Mouse (Mus musculus) stomach, embryonic 14.5 days (tissue): ENCODE measurements around the gene Dcst1. TPM values are rescaled to one million over a fixed set of nuclear protein-coding genes. Genes with fewer than 3 reads are reported as not detected.

Experiments used
- ATAC-seq: fragments of 200-750 bp; cut with Nextera tagmentation; 2 replicates; pipeline ENCODE4 v1.8.0; 2017; ENCODE audit warnings: low read depth, moderate TSS enrichment; ENCODE audit not compliant: insufficient number of reproducible peaks, insufficient read depth, low FRiP score
- H3K27ac ChIP-seq: fragments of 300-500 bp; sonication (generic); 2 replicates; pipeline ENCODE4 v1.5.1; 2014; ENCODE audit warnings: mild to moderate bottlenecking, low read length, moderate library complexity, mixed read lengths
- H3K27me3 ChIP-seq: fragments of 300-500 bp; sonication (generic); 2 replicates; pipeline ENCODE4 v1.6.1; 2014; ENCODE audit warnings: low read length, control low read depth, mixed read lengths; ENCODE audit not compliant: control insufficient read depth, insufficient read depth
- H3K36me3 ChIP-seq: fragments of 300-500 bp; sonication (generic); 2 replicates; pipeline ENCODE4 v1.6.1; 2014; ENCODE audit warnings: mild to moderate bottlenecking, control low read depth, low read length, moderate library complexity, mixed read lengths; ENCODE audit not compliant: control insufficient read depth, insufficient read depth
- H3K4me1 ChIP-seq: fragments of 300-500 bp; sonication (generic); 2 replicates; pipeline ENCODE4 v1.6.1; 2014; ENCODE audit warnings: low read length, control low read depth, mixed read lengths; ENCODE audit not compliant: control insufficient read depth, insufficient read depth
- H3K4me2 ChIP-seq: fragments of 300-500 bp; sonication (generic); replicated peaks from 2 replicates; pipeline ENCODE4 v1.6.1; 2014; ENCODE audit warnings: low read depth, low read length, control low read depth
- H3K4me3 ChIP-seq: fragments of 300-500 bp; sonication (generic); 2 replicates; pipeline ENCODE4 v1.5.1; 2014; ENCODE audit warnings: low read depth, low read length, control low read depth
- H3K9ac ChIP-seq: fragments of 300-500 bp; sonication (generic); replicated peaks from 2 replicates; pipeline ENCODE4 v1.6.1; 2014; ENCODE audit warnings: low read depth, mild to moderate bottlenecking, control low read depth, low read length, moderate library complexity, mixed read lengths
- H3K9me3 ChIP-seq: fragments of 300-500 bp; sonication (generic); 2 replicates; pipeline ENCODE4 v1.6.1; 2016; ENCODE audit warnings: low read depth, low read length, control low read depth; ENCODE audit not compliant: control insufficient read depth
- WGBS: fragments of 180-500 bp; shearing (Covaris S2); extraction: QIAGEN DNeasy Blood & Tissue Kit; methylation state at CpG from one replicate; pipeline ENCODE4 v1.1.7; 2014; 5-methylcytosine and 5-hydroxymethylcytosine counted together
- polyA plus RNA-seq: library from polyadenylated mRNA; unstranded; fragments of >200 nt; fragmentation: Nextera tagmentation; extraction: Ambion mirVana; gene quantifications from 2 replicates; pipeline ENCODE4 v1.2.1, GENCODE M21; 2014

Gene Dcst1
- polyA plus RNA-seq, 1 experiment from 2014 or later = 0.55 TPM

- H3K4me3 ChIP-seq = no peak overlapping the region
- H3K4me1 ChIP-seq = peaks cover 33% of the 10 kb centered on the region
- peak overlapping the region; percentile 18; the same call in 1 of the 2 replicates for H3K27ac ChIP-seq
- H3K27me3 ChIP-seq = no peaks in the 10 kb centered on the region
- WGBS = 29% methylated on average over 11 of the region's 11 CpGs
- H3K9me3 ChIP-seq = no peaks in the 10 kb centered on the region
- H3K36me3 ChIP-seq = no peaks in the 10 kb centered on the region; the same call in 1 of the 2 replicates
- H3K9ac ChIP-seq = no peak overlapping the region
- ATAC-seq = no peak
- H3K4me2 ChIP-seq = no peak overlapping the region
Observed at GRCm38 (mm10) chr3:89385451-89385850, 20.4 kb upstream of the Dcst1 start.

DNA sequence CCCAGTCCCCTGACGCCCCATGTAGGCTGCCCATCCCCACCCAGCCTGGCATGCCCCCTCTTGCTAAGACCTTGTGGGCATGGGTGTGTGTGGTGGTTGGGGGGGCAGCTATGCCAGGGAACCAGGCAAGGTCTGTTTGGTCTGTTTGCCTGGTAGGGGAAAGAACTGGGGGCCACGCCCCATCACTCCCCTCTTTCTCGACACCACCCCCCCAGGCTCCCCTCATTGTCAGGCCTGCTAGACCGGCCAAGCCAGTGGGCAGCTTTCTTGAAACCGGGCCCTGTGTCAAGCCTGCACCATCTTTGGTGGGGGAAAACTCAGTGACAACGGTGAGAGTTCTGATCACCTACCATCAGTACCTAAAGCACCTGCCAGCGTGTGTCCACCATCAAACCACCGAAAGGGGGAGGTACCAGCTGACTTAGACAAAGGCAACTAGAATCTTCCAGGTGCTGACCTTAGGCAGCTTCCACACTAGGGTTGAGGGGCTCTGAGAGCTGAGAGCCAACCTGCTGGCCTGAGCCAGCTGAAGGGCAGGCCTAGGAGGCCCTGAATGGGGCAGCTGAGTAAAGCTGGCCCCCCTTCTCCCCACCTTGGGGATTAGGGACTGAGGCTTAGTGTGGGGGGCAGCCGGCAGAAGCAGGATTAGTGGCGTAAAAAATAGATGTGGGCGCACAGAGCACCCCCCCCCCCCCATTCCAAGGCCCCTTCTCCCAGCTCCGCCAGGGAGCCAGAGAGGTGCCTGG is 19.5 kb upstream of the Dcst1 start:
- Histone ChIP-seq H3K4me1 (peaks cover 30% of the 10 kb centered on the region), H3K9me3 (no peaks in the 10 kb centered on the region), H3K4me3 (no peak overlapping the region), H3K27ac (peak overlapping the region; percentile 18; the same call in 1 of the 2 replicates), H3K27me3 (no peaks in the 10 kb centered on the region), H3K36me3 (no peaks in the 10 kb centered on the region; the same call in 1 of the 2 replicates), H3K9ac (no peak overlapping the region), H3K4me2 (0 out of 2 replicates have a peak overlapping the region, but pooled peaks have one; percentile 10)
- no peak for ATAC-seq
- WGBS = 65% methylated on average over 12 of the region's 12 CpGs

GRCm38 (mm10) chr3:89383651-89384255 is 18.7 kb upstream of the Dcst1 start:
- H3K9me3 ChIP-seq = no peaks in the 10 kb centered on the region
- H3K36me3 ChIP-seq = no peaks in the 10 kb centered on the region; the same call in 1 of the 2 replicates
- no peaks in the 10 kb centered on the region for H3K27me3 ChIP-seq
- H3K4me3 ChIP-seq = no peak overlapping the region
- H3K4me2 ChIP-seq = no peak overlapping the region
- ATAC-seq = no peak
- no peak overlapping the region for H3K27ac ChIP-seq
- peaks cover 32% of the 10 kb centered on the region for H3K4me1 ChIP-seq
- 79% methylated on average over 5 of the region's 5 CpGs for WGBS
- H3K9ac ChIP-seq = no peak overlapping the region

DNA sequence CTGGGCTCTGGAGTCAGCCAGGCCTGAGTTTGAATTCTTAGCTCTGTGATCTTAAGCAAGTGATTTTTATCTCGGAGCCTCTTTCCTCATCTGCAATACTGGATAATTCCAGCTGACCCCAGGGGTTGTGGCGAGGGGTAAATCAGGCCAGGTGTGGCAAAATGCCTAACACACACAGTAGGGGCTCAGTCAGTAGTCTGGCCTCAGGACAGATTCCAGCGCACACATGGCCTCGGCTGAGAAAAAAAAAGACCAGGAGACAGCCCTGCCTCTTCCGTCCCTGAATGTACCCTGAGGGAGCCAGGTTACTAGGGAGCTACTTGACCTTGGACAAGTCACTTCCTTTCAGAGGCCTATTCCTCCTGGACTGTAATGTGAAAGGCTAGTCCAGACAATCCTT is 17.9 kb upstream of the Dcst1 start:
- Histone ChIP-seq H3K9ac (no peak overlapping the region), H3K36me3 (no peaks in the 10 kb centered on the region; the same call in 1 of the 2 replicates), H3K9me3 (no peaks in the 10 kb centered on the region), H3K4me1 (peaks cover 36% of the 10 kb centered on the region), H3K4me3 (no peak overlapping the region), H3K27ac (no peak overlapping the region), H3K27me3 (no peaks in the 10 kb centered on the region), H3K4me2 (no peak overlapping the region)
- 86% methylated on average over 5 of the region's 5 CpGs for WGBS
- ATAC-seq = no peak

DNA sequence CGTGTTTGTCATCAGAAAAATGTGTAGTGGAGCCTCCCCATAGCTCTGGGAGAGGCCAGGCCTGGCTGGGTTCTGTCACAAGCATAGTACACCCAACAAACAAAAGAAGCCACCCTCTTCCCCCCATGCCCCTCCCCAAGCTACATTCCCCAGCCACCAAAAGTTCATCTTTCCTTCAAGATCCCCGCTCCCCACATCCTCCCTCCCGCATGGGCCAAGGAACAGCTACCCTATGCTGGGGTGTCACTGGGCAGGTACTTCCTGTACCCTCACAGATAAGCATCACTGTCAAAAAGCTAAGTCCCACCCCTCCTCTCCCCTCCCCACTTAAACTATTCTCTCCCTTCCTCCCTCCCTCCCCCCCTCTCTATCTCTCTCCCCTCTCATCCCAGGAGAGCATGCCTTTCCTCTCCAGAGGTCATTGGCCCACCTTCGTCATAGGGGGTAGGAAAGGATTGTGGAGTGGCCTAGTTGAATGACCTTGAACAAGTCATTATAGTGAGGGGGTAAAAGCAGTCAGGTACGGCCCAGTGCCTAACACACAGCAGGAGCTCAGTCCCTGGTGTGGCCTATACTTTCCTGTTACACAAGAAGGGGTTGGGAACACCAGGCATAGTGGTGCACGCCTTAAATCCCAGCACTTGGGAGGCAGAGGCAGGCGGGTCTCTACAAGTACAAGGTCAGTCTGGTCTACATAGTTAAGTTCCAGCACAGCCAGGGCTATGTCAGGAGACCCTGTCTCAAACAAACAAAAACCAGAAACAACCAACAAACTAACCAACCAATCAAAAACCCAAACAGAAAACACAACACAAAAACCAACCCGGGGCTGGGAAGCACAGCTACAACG is 17.2 kb upstream of the Dcst1 start:
- Histone ChIP-seq H3K27me3 (no peaks in the 10 kb centered on the region), H3K4me1 (peaks cover 32% of the 10 kb centered on the region), H3K9ac (no peak overlapping the region), H3K9me3 (no peaks in the 10 kb centered on the region), H3K4me2 (no peak overlapping the region), H3K4me3 (no peak overlapping the region), H3K36me3 (no peaks in the 10 kb centered on the region; the same call in 1 of the 2 replicates), H3K27ac (no peak overlapping the region)
- WGBS = 89% methylated on average over 9 of the region's 9 CpGs
- ATAC-seq = no peak

GRCm38 (mm10) chr3:89381233-89381632 is 16.2 kb upstream of the Dcst1 start:
- Histone ChIP-seq H3K27ac (no peak overlapping the region), H3K9ac (no peak overlapping the region), H3K9me3 (no peaks in the 10 kb centered on the region), H3K4me1 (peaks cover 25% of the 10 kb centered on the region), H3K27me3 (no peaks in the 10 kb centered on the region), H3K36me3 (no peaks in the 10 kb centered on the region; the same call in 1 of the 2 replicates), H3K4me2 (no peak overlapping the region), H3K4me3 (no peak overlapping the region)
- 81% methylated on average over 11 of the region's 11 CpGs for WGBS
- ATAC-seq = no peak

GRCm38 (mm10) chr3:89380711-89381110 is 15.7 kb upstream of the Dcst1 start:
- no peak overlapping the region for H3K27ac ChIP-seq
- H3K9me3 ChIP-seq = no peaks in the 10 kb centered on the region
- no peak for ATAC-seq
- no peak overlapping the region for H3K4me2 ChIP-seq
- no peaks in the 10 kb centered on the region; the same call in 1 of the 2 replicates for H3K36me3 ChIP-seq
- H3K4me3 ChIP-seq = no peak overlapping the region
- peaks cover 25% of the 10 kb centered on the region for H3K4me1 ChIP-seq
- no peaks in the 10 kb centered on the region for H3K27me3 ChIP-seq
- no peak overlapping the region for H3K9ac ChIP-seq
- 92% methylated on average over 18 of the region's 18 CpGs for WGBS

GRCm38 (mm10) chr3:89380291-89380690 is 15.2 kb upstream of the Dcst1 start:
- H3K27me3 ChIP-seq = no peaks in the 10 kb centered on the region
- no peak for ATAC-seq
- H3K9ac ChIP-seq = no peak overlapping the region
- peaks cover 20% of the 10 kb centered on the region for H3K4me1 ChIP-seq
- H3K36me3 ChIP-seq = no peaks in the 10 kb centered on the region; the same call in 1 of the 2 replicates
- H3K27ac ChIP-seq = no peak overlapping the region
- no peaks in the 10 kb centered on the region for H3K9me3 ChIP-seq
- no peak overlapping the region for H3K4me3 ChIP-seq
- WGBS = 93% methylated on average over 14 of the region's 14 CpGs
- H3K4me2 ChIP-seq = no peak overlapping the region
